Mouse (Mus musculus): ENCODE results near the gene Sycp2l.
A peak's percentile ranks its signal among the peaks of the same experiment; 100 is the strongest.

Gene Sycp2l

GRCm38 (mm10) chr13:41113940-41114339 lies at the start of gene Sycp2l:
Gene Sycp2l, plus strand, starts transcription at chr13:41114307.
- DNase-seq (ENCODE audit: low spot score) = no peak

- DNase-seq (ENCODE audit: low spot score) = no peak
Observed at GRCm38 (mm10) chr13:41067618-41068017, 46.5 kb upstream of the Sycp2l start.

DNA sequence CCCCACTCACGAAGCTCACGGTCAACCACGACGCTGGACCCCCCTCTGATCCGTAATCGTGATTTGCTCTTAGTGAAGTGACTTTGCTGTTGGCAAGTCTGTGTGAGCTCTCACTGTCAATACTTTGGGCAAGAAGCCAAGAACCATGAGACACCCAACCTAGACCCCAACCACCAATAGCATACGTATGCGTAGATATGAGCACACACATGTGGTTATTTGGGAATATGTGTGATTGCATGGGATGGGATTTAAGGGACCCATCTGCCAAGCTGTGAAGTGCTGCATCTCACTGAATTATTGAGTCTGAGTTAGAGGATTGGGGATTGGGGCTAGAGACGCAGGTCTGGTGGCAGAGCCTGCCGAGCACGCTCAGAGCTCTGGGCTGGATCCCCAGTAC lies 42.5 kb upstream of the Sycp2l start:
- no peak for DNase-seq (ENCODE audit: low spot score)

DNA sequence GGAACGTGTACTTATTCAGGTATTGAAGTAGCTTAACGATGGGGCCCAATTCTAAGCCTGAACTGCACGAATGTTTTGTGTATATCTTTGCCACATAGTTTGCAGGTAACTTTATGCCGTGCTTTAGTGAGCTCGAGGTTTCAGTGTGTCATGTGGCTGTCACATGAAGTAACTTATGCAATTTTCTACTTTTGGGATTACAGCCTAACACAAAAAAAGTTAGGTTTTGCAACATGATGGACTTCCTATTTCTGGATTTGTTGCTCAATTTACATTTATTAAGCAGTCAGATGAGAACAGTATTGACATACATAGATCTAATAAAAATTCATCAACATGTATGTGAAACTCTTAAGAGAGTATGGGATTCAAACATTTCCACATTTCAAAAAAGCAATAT lies 40.3 kb upstream of the Sycp2l start:
- no peak for DNase-seq (ENCODE audit: low spot score)

DNA sequence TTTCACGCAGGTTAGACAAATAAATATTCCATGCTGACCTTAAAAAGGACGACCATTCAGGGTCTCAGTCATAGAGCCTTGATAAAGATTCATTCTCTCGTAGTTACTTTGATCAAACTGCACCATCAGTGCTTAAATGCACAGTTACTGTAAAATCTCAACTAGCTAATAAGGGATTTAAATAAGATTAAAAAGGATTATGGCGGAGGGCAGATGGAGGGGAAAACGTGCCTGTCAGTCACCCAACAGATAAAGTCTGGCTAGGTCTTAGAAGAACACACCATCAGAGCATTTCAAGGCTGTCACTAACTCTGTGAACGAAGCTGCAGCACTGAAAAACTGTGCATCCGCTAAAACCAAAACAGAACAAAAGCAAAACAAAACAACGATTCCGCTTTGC lies 36.2 kb upstream of the Sycp2l start:
- no peak for DNase-seq (ENCODE audit: low spot score)

DNA sequence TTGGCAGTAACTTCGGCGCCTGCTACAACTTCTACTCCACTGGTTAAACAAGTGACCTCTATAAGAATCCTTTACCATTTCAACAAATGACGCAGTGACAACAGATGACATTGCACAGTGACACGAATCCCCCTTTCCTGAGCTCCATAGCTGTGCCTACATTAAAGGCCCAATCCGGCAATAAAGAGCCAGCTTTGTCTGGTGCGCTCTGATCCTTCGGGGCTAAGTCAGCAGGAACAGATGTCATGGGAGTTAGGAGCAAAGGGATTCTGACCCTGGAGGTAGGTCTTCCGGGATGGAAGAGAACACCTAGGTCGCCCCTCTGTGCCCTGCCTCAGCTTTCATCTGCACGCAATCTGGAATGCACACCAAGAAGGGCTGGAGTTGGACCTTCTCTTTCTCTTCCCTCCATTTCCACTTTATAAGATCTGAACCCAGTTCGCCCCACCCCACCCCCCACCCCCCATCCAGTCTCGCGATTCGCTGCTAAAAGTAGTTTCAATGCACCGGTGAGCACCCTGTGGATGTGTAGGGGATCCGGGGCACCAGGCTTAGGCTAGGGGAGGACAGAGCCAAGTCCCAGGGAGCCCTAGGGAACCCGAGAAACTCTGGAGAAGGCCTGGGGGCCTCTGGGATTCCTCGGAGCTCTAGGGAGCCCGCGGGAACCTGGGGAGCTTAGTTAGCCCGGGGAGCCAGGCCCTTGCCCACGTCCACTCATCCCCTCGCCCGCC lies 35.3 kb upstream of the Sycp2l start:
- DNase-seq (ENCODE audit: low spot score) = no peak

GRCm38 (mm10) chr13:41079421-41079780 lies 34.7 kb upstream of the Sycp2l start, which contains the start of gene Mak:
Gene Mak, minus strand, starts transcription at chr13:41079706.
- peak; percentile 53 for DNase-seq (ENCODE audit: low spot score)

GRCm38 (mm10) chr13:41079859-41080258 lies 34.2 kb upstream of the Sycp2l start:
- DNase-seq (ENCODE audit: low spot score) = no peak

DNA sequence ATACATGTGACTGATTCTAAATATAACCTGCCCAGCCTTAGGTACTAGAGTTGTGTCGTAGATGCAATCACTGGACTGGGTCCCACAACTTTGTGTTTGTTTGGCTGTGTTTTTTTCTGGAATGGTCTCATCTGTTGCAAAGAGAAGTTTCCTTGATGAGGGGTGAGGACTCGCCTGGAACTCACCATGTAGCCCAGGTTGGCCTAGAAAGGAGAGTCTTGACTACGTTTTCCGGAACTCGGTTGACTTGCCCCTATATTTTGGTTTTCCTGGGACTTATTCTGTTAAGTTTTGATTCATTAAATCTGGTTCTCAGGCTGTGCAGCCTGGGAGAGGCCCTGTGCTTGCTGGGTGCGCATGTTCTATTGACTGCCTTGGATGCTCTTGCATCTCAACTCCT lies 33.4 kb upstream of the Sycp2l start:
- no peak for DNase-seq (ENCODE audit: low spot score)

GRCm38 (mm10) chr13:41084521-41084920 lies 29.6 kb upstream of the Sycp2l start:
- DNase-seq (ENCODE audit: low spot score) = no peak

DNA sequence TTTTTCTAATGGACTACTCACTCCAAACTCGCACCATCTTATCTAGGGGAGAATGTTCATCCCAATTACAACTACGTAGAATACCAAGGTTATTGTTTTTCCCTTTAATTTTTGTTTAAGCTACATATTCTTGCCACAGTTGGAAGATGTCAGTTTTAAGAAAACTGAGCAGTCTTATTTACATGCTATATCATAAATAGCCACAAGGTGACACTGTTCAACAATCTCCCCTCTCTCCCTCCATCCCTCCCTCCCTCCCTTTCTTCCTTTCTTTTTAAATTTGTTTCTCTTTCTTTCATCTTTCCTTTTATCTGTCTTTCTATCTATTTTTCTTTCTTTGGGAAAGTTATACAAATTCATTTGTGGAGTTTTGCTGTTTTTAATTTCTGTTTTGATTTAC lies 29.0 kb upstream of the Sycp2l start:
- DNase-seq (ENCODE audit: low spot score) = no peak

- no peak for DNase-seq (ENCODE audit: low spot score)
Observed at GRCm38 (mm10) chr13:41088746-41089145, 25.4 kb upstream of the Sycp2l start.

- no peak for DNase-seq (ENCODE audit: low spot score)
Observed at GRCm38 (mm10) chr13:41091271-41091670, 22.8 kb upstream of the Sycp2l start.

GRCm38 (mm10) chr13:41094160-41094559 lies 19.9 kb upstream of the Sycp2l start:
- no peak for DNase-seq (ENCODE audit: low spot score)

DNA sequence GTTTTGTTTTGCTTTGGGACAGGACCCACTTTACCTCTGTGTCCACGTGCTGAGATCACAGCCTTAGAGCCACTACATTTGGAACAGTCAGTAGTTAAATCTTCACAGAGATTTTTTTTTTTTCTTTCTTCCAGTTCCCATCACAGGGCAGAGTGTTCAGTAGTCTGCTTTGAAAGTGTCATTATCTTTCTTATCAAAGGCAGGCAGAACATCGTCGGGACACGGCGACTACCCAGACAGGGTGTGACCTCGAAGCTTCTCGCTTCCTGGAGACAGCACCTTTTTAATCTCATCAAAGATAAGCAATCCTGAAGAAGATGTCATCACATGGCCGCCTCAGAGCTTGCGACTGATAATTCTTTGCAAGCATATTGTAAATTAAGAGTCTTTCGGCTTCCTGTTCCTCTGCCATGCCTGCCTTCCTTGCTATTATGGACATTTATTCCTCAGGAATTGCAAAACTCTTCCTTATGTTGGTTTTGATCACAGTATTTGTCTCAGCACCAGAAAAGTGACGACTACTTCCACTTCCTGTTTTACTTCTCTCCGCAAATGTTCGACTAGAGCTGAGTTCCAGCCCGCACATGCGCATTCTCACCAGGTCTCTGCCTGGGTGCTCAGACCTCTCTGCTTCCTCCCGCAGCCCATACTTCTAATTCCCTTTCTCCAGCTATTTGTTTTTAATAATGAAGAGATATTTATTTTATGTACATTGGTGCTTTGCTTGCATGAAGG lies 16.6 kb upstream of the Sycp2l start:
- DNase-seq (ENCODE audit: low spot score) = no peak

GRCm38 (mm10) chr13:41098325-41098724 lies 15.8 kb upstream of the Sycp2l start:
- DNase-seq (ENCODE audit: low spot score) = no peak

- no peak for DNase-seq (ENCODE audit: low spot score)
Observed at GRCm38 (mm10) chr13:41100031-41100430, 14.1 kb upstream of the Sycp2l start.

- DNase-seq (ENCODE audit: low spot score) = no peak
Observed at GRCm38 (mm10) chr13:41103841-41104525, 10.1 kb upstream of the Sycp2l start.

- DNase-seq (ENCODE audit: low spot score) = no peak
Observed at GRCm38 (mm10) chr13:41105541-41105940, 8.6 kb upstream of the Sycp2l start.

- DNase-seq (ENCODE audit: low spot score) = no peak
Observed at GRCm38 (mm10) chr13:41110935-41111334, 3.2 kb upstream of the Sycp2l start, which contains the start of gene Gcm2. Gene Gcm2, minus strand, starts transcription at chr13:41111035.

- no peak for DNase-seq (ENCODE audit: low spot score)
Observed at GRCm38 (mm10) chr13:41119152-41119945, 5.2 kb downstream of the Sycp2l start.

DNA sequence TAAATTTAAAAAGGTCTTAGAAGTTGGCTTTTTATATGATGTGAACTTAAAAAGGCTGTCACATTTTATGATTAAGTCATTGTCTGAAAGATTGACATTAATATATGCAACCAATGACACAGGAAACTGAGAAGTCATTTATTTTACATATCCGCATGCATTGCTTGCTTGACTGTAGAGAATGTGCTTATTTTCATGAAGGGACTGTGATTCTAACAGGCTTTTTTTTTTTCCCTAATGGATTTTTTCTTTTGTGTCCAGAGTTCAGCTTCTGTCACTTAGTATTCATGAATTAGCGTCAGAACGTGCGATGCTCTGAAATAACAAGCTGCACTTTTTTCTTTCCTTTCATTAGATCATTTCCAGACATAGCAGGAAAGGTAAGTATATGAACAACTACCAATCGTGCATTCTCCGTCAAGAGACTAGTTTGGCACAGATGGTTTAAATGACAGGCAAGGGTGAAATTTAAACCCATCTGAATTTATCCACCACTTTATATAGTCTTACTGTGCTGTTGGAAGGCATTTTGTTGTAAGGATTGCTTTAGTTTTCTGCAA lies 9.6 kb downstream of the Sycp2l start:
- DNase-seq (ENCODE audit: low spot score) = no peak
